Mouse (Mus musculus) G1E (cell line): ENCODE data around the gene Olfr1274-ps. TPM values are rescaled to one million over a fixed set of nuclear protein-coding genes. Genes with fewer than 3 reads are reported as not detected.
"Not testable (repeated sequence)": the region's sequence is repeated elsewhere in the genome, so short reads cannot be mapped to it uniquely, and the experiment has no call there.

Source experiments
- ATAC-seq: 2 replicates; pipeline ENCODE4 v1.8.0; 2016; ENCODE audit warnings: mild to moderate bottlenecking; ENCODE audit not compliant: insufficient number of reproducible peaks, poor library complexity, low FRiP score, severe bottlenecking; ENCODE audit errors: extremely low read depth
- DNase-seq: peaks from one replicate; pipeline ENCODE4 v3.0.0; 2012; ENCODE audit warnings: low spot score
- H3K27me3 ChIP-seq: 2 replicates; pipeline ENCODE4 v1.6.1; 2012; ENCODE audit warnings: mild to moderate bottlenecking, low read length, inconsistent platforms; ENCODE audit not compliant: insufficient read depth
- H3K36me3 ChIP-seq: replicated peaks from 2 replicates; pipeline ENCODE3; 2012; ENCODE audit warnings: mild to moderate bottlenecking, inconsistent platforms
- H3K4me1 ChIP-seq: 2 replicates; pipeline ENCODE4 v1.6.1; 2012; ENCODE audit warnings: low read depth, low read length, inconsistent platforms, mixed read lengths; ENCODE audit not compliant: insufficient read depth
- H3K4me3 ChIP-seq: 2 replicates; pipeline ENCODE4 v1.5.1; 2012; ENCODE audit warnings: low read depth, mild to moderate bottlenecking, inconsistent platforms, low read length, moderate library complexity, mixed read lengths
- H3K9me3 ChIP-seq: replicated peaks from 2 replicates; pipeline ENCODE4 v1.6.1; 2012; ENCODE audit warnings: inconsistent platforms
- polyA plus RNA-seq: library from polyadenylated mRNA; stranded (reverse); fragments of >175 nt; gene quantifications from 2 replicates; pipeline ENCODE4 v1.2.3, GENCODE M21; 2012
- total RNA-seq, 2 experiments: library from RNA; stranded (forward) in 1 of 2; stranded (reverse) in 1 of 2; fragments of 200-1000 nt in 1 of 2; fragments of >200 nt in 1 of 2; fragmentation: Nextera tagmentation in 1 of 2; gene quantifications; 2 replicates each; pipeline ENCODE4 v1.2.3; 2014 to 2017

Gene Olfr1274-ps
- total RNA-seq (2014; fragmentation: Nextera tagmentation) (not detected in 2 replicates), total RNA-seq (2017) (0.05 and 0.06 TPM in 2 replicates), polyA plus RNA-seq (not detected in 2 replicates)

- not testable (repeated sequence) for DNase-seq, H3K4me1 ChIP-seq, H3K27me3 ChIP-seq, H3K36me3 ChIP-seq, ATAC-seq, H3K9me3 ChIP-seq, H3K4me3 ChIP-seq
Measured at GRCm38 (mm10) chr2:90398633-90399107, at the start of gene Olfr1274-ps. TSS of gene Olfr1274-ps (plus strand) at chr2:90398683.

GRCm38 (mm10) chr2:90351047-90351446 is 47.4 kb upstream of the Olfr1274-ps start:
- H3K36me3 ChIP-seq, DNase-seq, H3K4me3 ChIP-seq, H3K9me3 ChIP-seq, H3K4me1 ChIP-seq, ATAC-seq, H3K27me3 ChIP-seq: not testable (repeated sequence)

- H3K27me3 ChIP-seq, H3K4me3 ChIP-seq, H3K9me3 ChIP-seq, DNase-seq, H3K36me3 ChIP-seq, H3K4me1 ChIP-seq: not testable (repeated sequence)
- peak; percentile 40; the same call in 1 of the 2 replicates for ATAC-seq
Measured at GRCm38 (mm10) chr2:90351540-90351939, 46.9 kb upstream of the Olfr1274-ps start.

GRCm38 (mm10) chr2:90359229-90359628 is 39.3 kb upstream of the Olfr1274-ps start:
- H3K36me3 ChIP-seq, H3K4me1 ChIP-seq, ATAC-seq, H3K27me3 ChIP-seq, DNase-seq, H3K9me3 ChIP-seq, H3K4me3 ChIP-seq: not testable (repeated sequence)

- ATAC-seq, H3K36me3 ChIP-seq, H3K27me3 ChIP-seq, H3K9me3 ChIP-seq, DNase-seq, H3K4me3 ChIP-seq, H3K4me1 ChIP-seq: not testable (repeated sequence)
Measured at GRCm38 (mm10) chr2:90360199-90360598, 38.3 kb upstream of the Olfr1274-ps start.

- ATAC-seq, H3K27me3 ChIP-seq: not testable (repeated sequence)
Measured at GRCm38 (mm10) chr2:90414110-90414821, 15.8 kb downstream of the Olfr1274-ps start.

GRCm38 (mm10) chr2:90422282-90422681 is 23.8 kb downstream of the Olfr1274-ps start:
- H3K9me3 ChIP-seq, H3K36me3 ChIP-seq, DNase-seq, H3K4me1 ChIP-seq, ATAC-seq, H3K27me3 ChIP-seq, H3K4me3 ChIP-seq: not testable (repeated sequence)

More at GRCm38 (mm10) chr2:90414110-90414821, 15.8 kb downstream of the Olfr1274-ps start:
- not testable (repeated sequence) for DNase-seq, H3K4me1 ChIP-seq, H3K36me3 ChIP-seq, H3K9me3 ChIP-seq, H3K4me3 ChIP-seq

GRCm38 (mm10) chr2:90424937-90425336 is 26.5 kb downstream of the Olfr1274-ps start:
- not testable (repeated sequence) for ATAC-seq, H3K36me3 ChIP-seq, H3K4me3 ChIP-seq, H3K9me3 ChIP-seq, DNase-seq, H3K4me1 ChIP-seq, H3K27me3 ChIP-seq

GRCm38 (mm10) chr2:90428988-90429717 is 30.7 kb downstream of the Olfr1274-ps start:
- H3K27me3 ChIP-seq, DNase-seq, H3K9me3 ChIP-seq, H3K4me1 ChIP-seq, H3K4me3 ChIP-seq, ATAC-seq, H3K36me3 ChIP-seq: not testable (repeated sequence)

- H3K4me1 ChIP-seq, H3K4me3 ChIP-seq, H3K36me3 ChIP-seq, H3K27me3 ChIP-seq, DNase-seq, H3K9me3 ChIP-seq: not testable (repeated sequence)
- ATAC-seq = peak; percentile 40; the same call in 1 of the 2 replicates
Measured at GRCm38 (mm10) chr2:90429782-90430181, 31.3 kb downstream of the Olfr1274-ps start.

- not testable (repeated sequence) for ATAC-seq, H3K27me3 ChIP-seq, H3K4me3 ChIP-seq, H3K4me1 ChIP-seq, H3K36me3 ChIP-seq, H3K9me3 ChIP-seq, DNase-seq
Measured at GRCm38 (mm10) chr2:90437453-90437852, 39.0 kb downstream of the Olfr1274-ps start.
